Mouse (Mus musculus) CH12.LX (cell line): ENCODE results near the gene Arhgef18. TPM values are rescaled to one million over a fixed set of nuclear protein-coding genes. Genes with fewer than 3 reads are reported as not detected.

ENCODE experiments used
- DNase-seq: peaks from one replicate; pipeline ENCODE4 v3.0.0-alpha.2; 2013; ENCODE audit errors: extremely low read depth
- H3K27ac ChIP-seq: 2 replicates; pipeline ENCODE4 v1.5.1; 2012; ENCODE audit warnings: low read depth, mild to moderate bottlenecking, control low read depth, moderate library complexity; ENCODE audit not compliant: insufficient read depth
- H3K27me3 ChIP-seq: replicated peaks from 2 replicates; pipeline ENCODE3; 2012; ENCODE audit warnings: inconsistent platforms
- H3K36me3 ChIP-seq, 2 experiments: replicated peaks in 1 of 2; 2 replicates each; pipeline versions ENCODE3 to v1.6.1; 2012; ENCODE audit warnings: inconsistent platforms in 1 of 2, low read length in 1 of 2, mild to moderate bottlenecking in 1 of 2, mixed read lengths in 1 of 2, moderate library complexity in 1 of 2; ENCODE audit not compliant: control insufficient read depth in 1 of 2, insufficient read depth in 1 of 2
- H3K4me1 ChIP-seq, 2 experiments: 2 replicates each; pipeline ENCODE4 v1.6.1; 2012; ENCODE audit warnings: inconsistent platforms in 1 of 2, moderate library complexity in 1 of 2; ENCODE audit not compliant: insufficient read depth in 2 of 2, control insufficient read depth in 1 of 2
- H3K4me2 ChIP-seq: 2 replicates; pipeline ENCODE4 v1.6.1; 2012; ENCODE audit warnings: low read depth, mild to moderate bottlenecking, control low read depth; ENCODE audit not compliant: poor library complexity, insufficient read depth, severe bottlenecking
- H3K4me3 ChIP-seq, 3 experiments: fragments of 150-350 bp in 1 of 3; sonication (generic) in 1 of 3; replicated peaks in 1 of 3; 2 replicates each; pipeline versions ENCODE3 to v1.5.1; 2011 to 2012; ENCODE audit warnings: low read depth in 2 of 3, low read length in 2 of 3, mild to moderate bottlenecking in 2 of 3, moderate library complexity in 2 of 3, control low read depth in 1 of 3, improper control_type of control experiment in 1 of 3, inconsistent platforms in 1 of 3, mixed read lengths in 1 of 3; ENCODE audit not compliant: poor library complexity in 1 of 3
- H3K79me2 ChIP-seq: replicated peaks from 2 replicates; pipeline ENCODE4 v1.6.1; 2012; ENCODE audit warnings: mild to moderate bottlenecking, moderate library complexity; ENCODE audit not compliant: control insufficient read depth, poor library complexity, insufficient read depth, severe bottlenecking; ENCODE audit errors: extremely low read depth
- H3K9ac ChIP-seq: 2 replicates; pipeline ENCODE4 v1.6.1; 2012; ENCODE audit warnings: low read depth, mild to moderate bottlenecking, control low read depth, moderate library complexity; ENCODE audit not compliant: insufficient read depth
- H3K9me3 ChIP-seq: replicated peaks from 2 replicates; pipeline ENCODE3; 2012; ENCODE audit warnings: low read length, inconsistent platforms, mixed read lengths
- CHD2 ChIP-seq: IDR thresholded peaks from 2 replicates; pipeline ENCODE4 v1.6.1; 2011; ENCODE audit warnings: low read length, improper control_type of control experiment
- E2F4 ChIP-seq: IDR thresholded peaks from 2 replicates; pipeline ENCODE4 v1.6.1; 2011; ENCODE audit warnings: low read depth, low read length, improper control_type of control experiment; ENCODE audit not compliant: insufficient replicate concordance
- GABPA ChIP-seq: IDR thresholded peaks from 2 replicates; pipeline ENCODE4 v1.6.1; 2012; ENCODE audit warnings: low read depth, low read length, improper control_type of control experiment, inconsistent platforms; ENCODE audit not compliant: insufficient replicate concordance
- JUN ChIP-seq: IDR thresholded peaks from 2 replicates; pipeline ENCODE4 v1.6.1; 2011; ENCODE audit warnings: low read depth, mild to moderate bottlenecking, low read length, improper control_type of control experiment, moderate library complexity; ENCODE audit not compliant: insufficient read depth
- KAT2A ChIP-seq: IDR thresholded peaks from 2 replicates; pipeline ENCODE4 v1.6.1; 2012; ENCODE audit warnings: low read length, improper control_type of control experiment, inconsistent platforms; ENCODE audit not compliant: insufficient replicate concordance
- MAX ChIP-seq: IDR thresholded peaks from 2 replicates; pipeline ENCODE4 v1.6.1; 2011; ENCODE audit warnings: low read length, improper control_type of control experiment
- MEF2A ChIP-seq: IDR thresholded peaks from 2 replicates; pipeline ENCODE4 v1.6.1; 2014; ENCODE audit warnings: low read depth, mild to moderate bottlenecking, inconsistent platforms, low read length, improper control_type of control experiment, borderline replicate concordance
- MYC ChIP-seq: IDR thresholded peaks from 2 replicates; pipeline ENCODE4 v1.6.1; 2011; ENCODE audit warnings: low read depth, mild to moderate bottlenecking, improper control_type of control experiment, low read length
- NRF1 ChIP-seq: IDR thresholded peaks from 2 replicates; pipeline ENCODE4 v1.6.1; 2014; ENCODE audit warnings: low read depth, mild to moderate bottlenecking, inconsistent platforms, low read length, improper control_type of control experiment, moderate library complexity
- POLR2A ChIP-seq: IDR thresholded peaks from 2 replicates; pipeline ENCODE4 v1.6.1; 2011; ENCODE audit warnings: low read depth, mild to moderate bottlenecking, improper control_type of control experiment, low read length
- POLR2AphosphoS2 ChIP-seq: IDR thresholded peaks from 2 replicates; pipeline ENCODE4 v1.6.1; 2011; ENCODE audit warnings: low read depth, low read length, improper control_type of control experiment
- RCOR1 ChIP-seq: conservative IDR thresholded peaks from 2 replicates; pipeline ENCODE4 v1.6.1; 2012; ENCODE audit warnings: low read depth, mild to moderate bottlenecking, inconsistent platforms, low read length, improper control_type of control experiment
- SMC3 ChIP-seq: IDR thresholded peaks from 2 replicates; pipeline ENCODE4 v1.6.1; 2011; ENCODE audit warnings: low read depth, low read length, improper control_type of control experiment
- TCF12 ChIP-seq: IDR thresholded peaks from 2 replicates; pipeline ENCODE4 v1.6.1; 2014; ENCODE audit warnings: low read depth, mild to moderate bottlenecking, inconsistent platforms, low read length, improper control_type of control experiment
- ZMIZ1 ChIP-seq: IDR thresholded peaks from 2 replicates; pipeline ENCODE4 v1.6.1; 2012; ENCODE audit warnings: low read depth, mild to moderate bottlenecking, inconsistent platforms, low read length, improper control_type of control experiment
- ZNF384 ChIP-seq: IDR thresholded peaks from 2 replicates; pipeline ENCODE4 v1.6.1; 2012; ENCODE audit warnings: low read depth, low read length, improper control_type of control experiment, inconsistent platforms
- dilution Hi-C: fragments of 300-500 bp; cut with MboI; formaldehyde crosslinking; loops from 2 replicates; pipeline ENCODE4 v1.14.3; 2020; ENCODE audit warnings: low sequenced_read_pairs; ENCODE audit not compliant: extremely low pct_unique_long_range_greater_than_20kb, extremely low pct_ligation_motif_present
- in situ Hi-C: fragments of 300-500 bp; cut with MboI; formaldehyde crosslinking; loops from 3 replicates; pipeline ENCODE4 v1.14.3; 2019; ENCODE audit warnings: low sequenced_read_pairs, low pct_ligation_motif_present, low pct_unique_long_range_greater_than_20kb, mixed read lengths
- polyA plus RNA-seq: library from polyadenylated mRNA; unstranded; fragments of >175 nt; gene quantifications from 2 replicates; pipeline ENCODE4 v1.2.1, GENCODE M21; 2012; ENCODE audit warnings: low read depth; ENCODE audit not compliant: insufficient read length
- total RNA-seq, 2 experiments: library from RNA; depleted of rRNA; stranded (reverse); fragments of 300-350 nt in 1 of 2; fragments of >200 nt in 1 of 2; gene quantifications; 2 replicates each; pipeline ENCODE4 v1.2.3; 2012 to 2014

Arhgef18 gene
- total and polyA plus RNA-seq, 3 experiments, result 0.21 to 0.26 TPM; not detected in 1

- H3K9ac ChIP-seq, result no peak overlapping the region
- no peak overlapping the region for H3K4me2 ChIP-seq
- no peaks in the 10 kb centered on the region for H3K36me3 ChIP-seq
- H3K27me3 ChIP-seq, result no peaks in the 10 kb centered on the region
- H3K79me2 ChIP-seq, result no peaks in the 10 kb centered on the region
- no peak for TF ChIP-seq SMC3
- TF ChIP-seq GABPA, result no peak
- TF ChIP-seq NRF1, result no peak
- no peak for TF ChIP-seq CHD2
- in situ Hi-C loops (no loop called here), dilution Hi-C loops (no loop called here)
- H3K4me3 ChIP-seq, result no peak overlapping the region
- H3K4me1 ChIP-seq, result no peaks in the 10 kb centered on the region
- no peak for DNase-seq
- no peaks in the 10 kb centered on the region for H3K9me3 ChIP-seq
- H3K27ac ChIP-seq, result no peak overlapping the region
Observed at GRCm38 (mm10) chr8:3418101-3418500, 25.3 kb downstream of the Arhgef18 start.

GRCm38 (mm10) chr8:3420105-3420706 lies 27.4 kb downstream of the Arhgef18 start:
- TF ChIP-seq RCOR1, result no peak
- TF ChIP-seq ZMIZ1, result no peak
- no peak for TF ChIP-seq KAT2A
- TF ChIP-seq TCF12, result no peak
- no peak for TF ChIP-seq E2F4
- no peak for TF ChIP-seq MAX
- no peak for TF ChIP-seq ZNF384
- no peak for TF ChIP-seq POLR2AphosphoS2
- no peak for TF ChIP-seq MEF2A
- no peak for TF ChIP-seq JUN
- TF ChIP-seq MYC, result no peak
- no peak for TF ChIP-seq POLR2A
- dilution Hi-C loops, result no loop called here
- Histone ChIP-seq H3K4me1 (no peaks in the 10 kb centered on the region), H3K9me3 (no peaks in the 10 kb centered on the region), H3K36me3 (no peaks in the 10 kb centered on the region), H3K4me3 (no peak overlapping the region), H3K4me2 (no peak overlapping the region), H3K27me3 (no peaks in the 10 kb centered on the region), H3K79me2 (no peaks in the 10 kb centered on the region), H3K9ac (no peak overlapping the region), H3K27ac (no peak overlapping the region)
- no peak for DNase-seq
- in situ Hi-C loops, result no loop called here
